Mouse (Mus musculus): ENCODE data around the gene Ston2.

DNA sequence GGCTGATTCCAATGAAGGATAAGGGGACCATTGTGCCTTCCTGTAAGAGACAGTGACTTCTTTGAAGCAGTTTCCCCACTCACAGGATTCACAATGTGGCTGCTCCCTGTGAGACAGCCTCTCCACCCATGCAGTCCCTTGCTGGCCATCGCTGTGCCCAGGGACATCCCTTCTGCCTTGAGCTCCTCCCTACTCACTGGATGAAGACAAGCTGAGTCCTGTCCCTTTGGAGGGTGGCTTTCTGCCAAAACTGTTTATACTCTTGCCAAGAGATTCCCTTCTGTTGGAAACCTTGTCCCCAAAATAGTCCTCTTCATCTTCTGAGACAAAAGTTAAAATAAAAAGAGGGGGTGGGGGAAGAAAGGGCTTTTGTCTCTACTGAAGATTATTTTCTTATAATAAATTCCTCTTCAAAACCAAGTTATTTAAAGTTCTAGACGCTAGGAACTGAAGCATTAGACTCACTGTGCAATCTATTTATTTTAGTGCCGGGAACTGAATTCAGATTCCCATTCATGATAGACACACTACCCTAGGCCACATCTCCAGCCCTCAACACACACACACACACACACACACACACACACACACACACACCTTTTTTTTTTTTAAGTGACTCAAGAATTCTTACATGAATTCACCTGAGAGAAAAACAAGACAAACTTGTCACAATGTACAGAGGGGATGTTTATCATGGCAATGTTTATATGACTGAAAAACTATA, 133.6 kb downstream of the Ston2 start:
- no peak for TF ChIP-seq POLR2A (IDR thresholded peaks at IDR 0.05; ENCODE audit: borderline replicate concordance, control insufficient read depth, low read depth, low read length)
- no peak for TF ChIP-seq CTCF (IDR thresholded peaks at IDR 0.05; ENCODE audit: control insufficient read depth, insufficient read depth, low read length)

Measured in bone marrow, adult 2 months (tissue).